Mouse (Mus musculus) lung, embryonic 15.5 days (tissue): ENCODE measurements at regions not wholly inside any gene's neighbourhood (a gene's known extent, or its start where the extent isn't known, plus 50 kb on each side); places are given as distances from the start of the nearest gene placed in this dataset.
"Not testable (repeated sequence)": the region's sequence is repeated elsewhere in the genome, so short reads cannot be mapped to it uniquely, and the experiment has no call there.

ENCODE experiments used
- ATAC-seq: fragments of 200-750 bp; cut with Nextera tagmentation; 2 replicates; pipeline ENCODE4 v1.8.0; 2017; ENCODE audit warnings: moderate number of reproducible peaks, borderline replicate concordance; ENCODE audit not compliant: low FRiP score, low TSS enrichment; ENCODE audit errors: extremely low read depth
- H3K27ac ChIP-seq: fragments of 300-500 bp; sonication (generic); 2 replicates; pipeline ENCODE4 v1.5.1; 2015; ENCODE audit warnings: moderate library complexity, mild to moderate bottlenecking, inconsistent platforms
- H3K27me3 ChIP-seq: fragments of 300-500 bp; sonication (generic); 2 replicates; pipeline ENCODE4 v1.6.1; 2015; ENCODE audit warnings: inconsistent platforms
- H3K36me3 ChIP-seq: fragments of 300-500 bp; sonication (generic); 2 replicates; pipeline ENCODE4 v1.6.1; 2015; ENCODE audit warnings: inconsistent platforms
- H3K4me1 ChIP-seq: fragments of 300-500 bp; sonication (generic); 2 replicates; pipeline ENCODE4 v1.6.1; 2015; ENCODE audit warnings: inconsistent platforms
- H3K4me2 ChIP-seq: fragments of 300-500 bp; sonication (generic); 2 replicates; pipeline ENCODE4 v1.6.1; 2015; ENCODE audit warnings: inconsistent platforms, mild to moderate bottlenecking, moderate library complexity
- H3K4me3 ChIP-seq: fragments of 300-500 bp; sonication (generic); 2 replicates; pipeline ENCODE4 v1.5.1; 2015; ENCODE audit warnings: mild to moderate bottlenecking, inconsistent platforms
- H3K9ac ChIP-seq: fragments of 300-500 bp; sonication (generic); 2 replicates; pipeline ENCODE4 v1.6.1; 2015; ENCODE audit warnings: inconsistent platforms
- H3K9me3 ChIP-seq: fragments of 300-500 bp; sonication (generic); 2 replicates; pipeline ENCODE4 v1.6.1; 2016; ENCODE audit warnings: inconsistent platforms
- WGBS: fragments of 180-500 bp; shearing (Covaris S2); methylation state at CpG from one replicate; pipeline ENCODE4 v1.1.7; 2015; 5-methylcytosine and 5-hydroxymethylcytosine counted together

- H3K27me3 ChIP-seq: no peaks in the 10 kb centered on the region
- no peaks in the 10 kb centered on the region for H3K36me3 ChIP-seq
- 28% methylated on average over 3 of the region's 3 CpGs for WGBS
- H3K4me3 ChIP-seq: no peak overlapping the region
- no peak overlapping the region for H3K27ac ChIP-seq
- H3K4me2 ChIP-seq: no peak overlapping the region
- no peaks in the 10 kb centered on the region for H3K4me1 ChIP-seq
- no peak overlapping the region for H3K9ac ChIP-seq
- no peak for ATAC-seq
- H3K9me3 ChIP-seq: peaks cover 20% of the 10 kb centered on the region; the same call in 1 of the 2 replicates
These were observed 102.5 kb upstream of the Vmn1r2 start for GRCm38 (mm10) chr4:3064571-3064970.

DNA sequence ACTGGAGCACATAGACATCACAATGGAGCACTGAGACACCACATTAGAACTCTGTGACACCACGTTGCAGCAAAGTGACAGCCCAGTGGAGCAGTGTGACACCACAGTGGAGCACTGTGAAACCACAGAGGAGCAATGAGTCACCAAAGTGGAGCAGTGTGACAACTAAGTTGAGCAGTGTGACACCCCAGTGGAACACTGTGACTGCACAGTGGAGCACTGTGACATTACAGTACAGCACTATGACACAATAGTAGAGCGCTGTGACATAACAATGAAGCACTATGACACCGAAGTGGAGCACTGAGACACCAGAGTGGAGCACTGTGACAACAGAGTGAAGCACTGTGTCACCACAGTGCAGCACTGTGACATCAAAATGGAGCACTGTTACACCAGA is 101.8 kb upstream of the Vmn1r2 start:
- not testable (repeated sequence) for H3K9ac ChIP-seq, ATAC-seq, H3K27ac ChIP-seq, H3K4me2 ChIP-seq, H3K4me3 ChIP-seq, H3K27me3 ChIP-seq, H3K4me1 ChIP-seq, H3K36me3 ChIP-seq
- H3K9me3 ChIP-seq: peaks cover 20% of the 10 kb centered on the region; the same call in 1 of the 2 replicates
- 67% methylated on average over 3 of the region's 3 CpGs for WGBS

DNA sequence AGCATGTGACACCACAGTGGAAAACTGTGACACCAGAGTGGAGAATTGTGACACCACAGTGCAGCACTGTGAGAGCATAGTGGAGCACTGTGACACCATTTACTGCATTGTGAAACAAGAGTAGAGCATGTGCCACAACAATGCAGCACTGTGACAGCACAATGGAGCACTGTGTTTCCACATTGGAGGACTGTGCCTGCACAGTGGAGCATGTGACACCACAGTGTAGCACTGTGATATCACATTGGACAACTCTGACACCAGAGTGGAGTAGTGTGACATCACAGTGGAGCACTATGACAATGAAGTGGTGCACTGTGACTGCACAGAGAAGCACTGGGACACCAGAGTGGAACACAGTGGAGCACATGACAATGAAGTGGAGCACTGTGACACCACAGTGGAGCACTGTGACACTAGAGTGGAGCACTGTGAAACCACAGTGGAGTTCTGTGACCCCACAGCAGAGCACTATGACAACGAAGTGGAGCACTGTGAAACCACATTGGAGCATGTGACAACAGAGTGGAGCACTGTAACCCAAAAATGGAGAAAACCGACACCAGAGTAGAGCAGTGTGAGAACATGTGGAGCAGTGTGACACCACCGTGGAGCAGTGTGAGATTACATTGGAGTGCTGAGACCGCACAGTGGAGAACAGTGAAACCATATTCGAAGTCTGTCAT is 100.9 kb upstream of the Vmn1r2 start:
- H3K4me2 ChIP-seq: no peak overlapping the region
- H3K27ac ChIP-seq: no peak overlapping the region
- no peak overlapping the region for H3K4me3 ChIP-seq
- ATAC-seq: no peak
- H3K4me1 ChIP-seq: no peaks in the 10 kb centered on the region
- no peak overlapping the region for H3K9ac ChIP-seq
- no peaks in the 10 kb centered on the region for H3K36me3 ChIP-seq
- H3K9me3 ChIP-seq: peaks cover 21% of the 10 kb centered on the region; the same call in 1 of the 2 replicates
- no peaks in the 10 kb centered on the region for H3K27me3 ChIP-seq
- 69% methylated on average over 5 of the region's 5 CpGs for WGBS

GRCm38 (mm10) chr4:3067265-3067664 is 99.9 kb upstream of the Vmn1r2 start:
- peaks cover 26% of the 10 kb centered on the region for H3K9me3 ChIP-seq
- peak; percentile 15; the same call in 1 of the 2 replicates for ATAC-seq
- no peaks in the 10 kb centered on the region for H3K36me3 ChIP-seq

DNA sequence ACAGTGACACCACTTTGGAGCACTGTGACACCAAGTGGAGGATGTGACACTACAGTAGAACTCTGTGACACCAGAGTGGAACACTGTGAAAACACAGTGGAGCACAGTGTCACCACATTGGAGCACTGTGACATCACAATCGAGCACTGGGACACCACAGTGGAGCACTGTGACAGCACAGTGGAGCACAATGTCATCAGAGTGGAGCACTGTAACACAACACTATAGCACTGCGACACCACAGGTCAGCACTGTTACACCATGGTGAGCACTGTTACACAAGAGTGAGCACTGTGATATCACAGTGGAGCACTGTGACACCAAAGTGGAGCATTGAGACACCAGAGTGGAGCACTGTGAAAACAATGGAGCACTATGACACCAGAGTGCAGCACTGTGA is 99.5 kb upstream of the Vmn1r2 start:
- peak; percentile 55 for ATAC-seq
- Histone ChIP-seq H3K4me3 (no peak overlapping the region), H3K9me3 (peaks cover 29% of the 10 kb centered on the region)

More at GRCm38 (mm10) chr4:3067265-3067664, 99.9 kb upstream of the Vmn1r2 start:
- no peak overlapping the region for H3K27ac ChIP-seq
- no peaks in the 10 kb centered on the region for H3K4me1 ChIP-seq
- H3K4me2 ChIP-seq: no peak overlapping the region
- no peak overlapping the region for H3K4me3 ChIP-seq
- 49% methylated on average over 2 of the region's 2 CpGs for WGBS
- H3K27me3 ChIP-seq: no peaks in the 10 kb centered on the region
- no peak overlapping the region for H3K9ac ChIP-seq

DNA sequence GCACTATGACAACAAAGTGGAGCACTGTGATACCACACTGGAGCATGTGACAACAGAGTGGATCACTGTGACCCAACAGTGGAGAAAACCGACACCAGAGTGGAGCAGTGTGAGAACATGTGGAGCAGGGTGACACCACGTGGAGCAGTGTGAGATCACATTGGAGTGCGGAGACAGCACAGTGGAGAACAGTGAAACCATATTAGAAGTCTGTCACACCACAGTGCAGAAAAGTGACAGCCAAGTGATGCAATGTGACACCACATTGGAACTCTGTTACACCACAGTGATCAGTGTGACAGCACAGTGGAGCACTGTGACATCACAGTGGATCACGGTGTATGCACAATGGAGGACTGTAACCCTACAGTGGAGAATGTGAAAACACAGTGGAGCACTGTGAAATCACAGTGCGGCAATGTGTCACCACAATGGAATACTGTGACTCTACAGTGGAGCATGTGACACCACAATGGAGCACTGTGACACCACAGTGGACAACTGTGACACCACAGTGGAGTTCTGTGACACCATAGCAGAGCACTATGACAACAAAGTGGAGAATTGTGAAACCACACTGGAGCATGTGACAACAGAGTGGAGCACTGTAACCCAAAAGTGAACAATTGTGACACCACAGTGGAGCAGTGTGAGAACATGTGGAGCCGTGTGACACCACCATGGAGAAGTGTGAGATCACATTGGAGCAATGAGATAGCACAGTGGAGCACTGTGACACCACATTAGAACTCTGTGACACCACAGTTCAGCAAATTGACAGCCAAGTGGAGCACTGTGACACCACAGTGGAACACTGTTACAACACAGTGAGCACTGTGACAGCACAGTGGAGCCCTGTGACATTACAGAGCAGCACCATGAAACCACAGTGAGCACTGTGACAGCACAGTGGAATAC is 98.6 kb upstream of the Vmn1r2 start:
- Histone ChIP-seq H3K4me1 (no peaks in the 10 kb centered on the region), H3K4me2 (no peak overlapping the region), H3K9ac (no peak overlapping the region), H3K9me3 (peaks cover 29% of the 10 kb centered on the region), H3K36me3 (no peaks in the 10 kb centered on the region), H3K4me3 (no peak overlapping the region), H3K27me3 (no peaks in the 10 kb centered on the region), H3K27ac (no peak overlapping the region)
- ATAC-seq: peak; percentile 15; the same call in 1 of the 2 replicates
- 76% methylated on average over 6 of the region's 6 CpGs for WGBS

More for the DNA sequence above, 99.5 kb upstream of the Vmn1r2 start:
- H3K4me2 ChIP-seq: no peak overlapping the region
- no peak overlapping the region for H3K9ac ChIP-seq
- no peak overlapping the region for H3K27ac ChIP-seq
- H3K36me3 ChIP-seq: no peaks in the 10 kb centered on the region
- no peaks in the 10 kb centered on the region for H3K27me3 ChIP-seq
- WGBS: 26% methylated on average over 2 of the region's 2 CpGs
- H3K4me1 ChIP-seq: no peaks in the 10 kb centered on the region

DNA sequence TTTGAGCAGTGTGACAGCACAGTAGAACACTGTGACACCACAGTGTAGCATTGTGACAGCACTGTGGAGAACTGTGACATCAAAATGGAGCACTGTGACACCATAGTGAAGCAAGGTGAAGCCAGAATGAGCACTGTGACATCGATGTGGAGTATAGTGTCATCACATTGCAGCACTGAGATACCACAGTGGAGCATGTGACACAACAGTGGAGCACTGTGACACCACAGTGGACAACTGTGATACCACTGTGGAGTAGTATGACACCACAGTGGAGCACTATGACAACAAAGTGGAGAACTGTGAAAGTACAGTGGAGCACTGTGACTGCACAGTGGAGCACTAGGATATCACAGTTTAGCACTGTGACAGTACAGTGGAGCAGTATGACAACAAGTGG is 97.8 kb upstream of the Vmn1r2 start:
- Histone ChIP-seq H3K9me3 (peaks cover 22% of the 10 kb centered on the region), H3K4me1 (no peaks in the 10 kb centered on the region), H3K4me2 (no peak overlapping the region), H3K27me3 (no peaks in the 10 kb centered on the region), H3K36me3 (no peaks in the 10 kb centered on the region), H3K9ac (no peak overlapping the region), H3K4me3 (no peak overlapping the region), H3K27ac (no peak overlapping the region)
- WGBS: 54% methylated on average over 1 of the region's 1 CpGs
- ATAC-seq: peak; percentile 12; the same call in 1 of the 2 replicates

- not testable (repeated sequence) for H3K27ac ChIP-seq, H3K9ac ChIP-seq, H3K27me3 ChIP-seq, H3K36me3 ChIP-seq, H3K4me2 ChIP-seq, H3K4me1 ChIP-seq, ATAC-seq, H3K4me3 ChIP-seq
- 62% methylated on average over 6 of the region's 6 CpGs for WGBS
- peaks cover 22% of the 10 kb centered on the region for H3K9me3 ChIP-seq
These were observed 95.8 kb upstream of the Vmn1r2 start for GRCm38 (mm10) chr4:3071326-3071725.

DNA sequence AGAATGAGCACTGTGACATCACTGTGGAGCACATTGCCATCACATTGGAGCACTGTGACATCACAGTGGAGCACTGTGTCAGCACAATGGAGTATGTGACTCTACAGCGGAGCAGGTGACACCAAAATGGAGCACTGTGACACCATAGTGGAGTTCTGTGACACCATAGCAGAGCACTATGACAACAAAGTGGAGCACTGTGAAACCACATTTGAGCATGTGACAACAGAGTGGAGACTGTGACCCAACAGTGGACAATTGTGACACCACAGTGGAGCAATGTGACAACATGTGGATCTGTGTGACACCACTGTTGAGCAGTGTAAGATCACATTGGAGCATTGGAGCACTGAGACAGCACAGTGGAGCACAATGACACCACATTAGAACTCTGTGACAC is 87.2 kb upstream of the Vmn1r2 start:
- H3K9ac ChIP-seq: no peak overlapping the region
- H3K4me1 ChIP-seq: no peaks in the 10 kb centered on the region
- no peaks in the 10 kb centered on the region for H3K27me3 ChIP-seq
- no peak overlapping the region for H3K4me2 ChIP-seq
- no peak overlapping the region for H3K4me3 ChIP-seq
- 83% methylated on average over 1 of the region's 1 CpGs for WGBS
- no peak overlapping the region for H3K27ac ChIP-seq
- no peaks in the 10 kb centered on the region for H3K36me3 ChIP-seq
- H3K9me3 ChIP-seq: peaks cover 18% of the 10 kb centered on the region; the same call in 1 of the 2 replicates
- ATAC-seq: no peak

DNA sequence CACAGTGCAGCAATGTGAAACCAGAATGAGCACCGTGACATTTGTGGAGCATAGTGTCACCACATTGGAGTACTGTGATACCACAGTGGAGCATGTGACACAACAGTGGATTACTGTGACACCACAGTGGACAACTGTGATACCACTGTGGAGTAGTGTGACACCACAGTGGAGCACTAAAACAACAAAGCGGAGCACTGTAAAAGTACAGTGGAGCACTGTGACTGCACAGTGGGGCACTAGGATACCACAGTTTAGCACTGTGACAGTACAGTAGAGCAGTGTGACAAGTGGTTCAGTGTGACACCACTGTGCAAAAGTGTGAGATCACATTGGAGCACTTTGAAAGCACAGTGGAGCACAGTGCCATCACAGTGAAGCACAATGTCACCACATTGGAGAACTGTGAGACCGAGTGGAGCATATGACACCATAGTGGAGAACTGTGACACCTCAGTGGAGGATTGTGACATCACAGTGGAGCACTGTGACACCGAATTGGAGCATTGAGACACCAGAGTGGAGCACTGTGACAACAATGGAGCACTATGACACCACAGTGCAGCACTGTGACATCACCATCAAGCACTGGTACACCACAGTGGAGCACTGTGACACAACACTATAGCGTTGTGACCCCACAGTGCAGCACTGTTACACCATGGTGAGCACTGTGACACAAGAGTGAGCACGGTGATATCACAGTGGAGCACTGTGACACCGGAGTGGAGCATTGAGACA is 86.6 kb upstream of the Vmn1r2 start:
- no peak overlapping the region for H3K4me3 ChIP-seq
- H3K9me3 ChIP-seq: peaks cover 18% of the 10 kb centered on the region; the same call in 1 of the 2 replicates
- H3K9ac ChIP-seq: no peak overlapping the region
- H3K4me2 ChIP-seq: no peak overlapping the region
- ATAC-seq: peak; percentile 17
- H3K27ac ChIP-seq: no peak overlapping the region
- H3K27me3 ChIP-seq: no peaks in the 10 kb centered on the region
- no peaks in the 10 kb centered on the region for H3K4me1 ChIP-seq
- H3K36me3 ChIP-seq: no peaks in the 10 kb centered on the region
- 57% methylated on average over 7 of the region's 7 CpGs for WGBS

- Histone ChIP-seq H3K27ac (no peak overlapping the region), H3K9ac (no peak overlapping the region), H3K9me3 (peaks cover 22% of the 10 kb centered on the region), H3K4me3 (no peak overlapping the region), H3K27me3 (no peaks in the 10 kb centered on the region), H3K36me3 (no peaks in the 10 kb centered on the region), H3K4me2 (no peak overlapping the region), H3K4me1 (no peaks in the 10 kb centered on the region)
- peak; percentile 19; the same call in 1 of the 2 replicates for ATAC-seq
- WGBS: 52% methylated on average over 6 of the region's 6 CpGs
These were observed 85.8 kb upstream of the Vmn1r2 start for GRCm38 (mm10) chr4:3081148-3081952.
